Comparison of ENCODE assay signal across 24 mouse cellular contexts in the genomic region with DNA sequence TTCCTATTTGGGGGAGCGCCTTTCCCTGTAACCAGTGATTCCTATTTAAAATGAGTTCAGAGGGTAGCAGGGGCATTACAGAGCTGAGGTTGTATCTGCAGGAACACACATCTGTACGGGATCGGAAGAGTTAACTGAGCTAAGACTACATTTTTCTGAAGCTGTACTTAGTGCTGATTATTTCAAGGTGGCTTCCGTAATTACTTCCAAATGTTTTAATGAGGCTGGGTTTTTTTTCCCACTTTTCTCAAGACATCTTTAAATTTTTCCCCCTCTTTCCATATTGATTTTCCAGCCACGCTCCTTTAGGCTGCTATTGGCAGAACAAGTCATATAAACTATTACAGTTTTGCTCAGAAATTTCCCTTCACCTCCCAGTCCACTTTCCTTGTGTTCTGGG.
"Had no signal": no experiment of that assay in that cellular context is flagged by ENCODE, and none has a peak within 500 bp of the region (broad histone marks: within the 10 kb centered on the region; RNA-seq: fewer than 3 reads in every experiment).

No protein-coding gene starts in this region.

- ATAC-seq: liver, embryonic 12.5 days; midbrain, embryonic 13.5 days; midbrain, embryonic 16.5 days had no signal

- H3K36me3 ChIP-seq: kidney, embryonic 15.5 days; limb, embryonic 12.5 days; liver, embryonic 12.5 days; liver, embryonic 15.5 days; lung, embryonic 15.5 days; midbrain, embryonic 10.5 days; midbrain, embryonic 13.5 days; neural tube, embryonic 13.5 days; stomach, embryonic 15.5 days had no signal

- H3K4me2 ChIP-seq: kidney, embryonic 15.5 days; limb, embryonic 12.5 days; liver, embryonic 12.5 days; liver, embryonic 15.5 days; lung, embryonic 15.5 days; midbrain, embryonic 13.5 days; neural tube, embryonic 13.5 days; stomach, embryonic 15.5 days had no signal

- H3K4me1 ChIP-seq: kidney, embryonic 15.5 days; liver, embryonic 12.5 days; liver, embryonic 15.5 days; megakaryocyte, embryonic 14.5 days; midbrain, embryonic 10.5 days; midbrain, embryonic 13.5 days; neural tube, embryonic 13.5 days; stomach, embryonic 15.5 days had no signal

- H3K9ac ChIP-seq: kidney, embryonic 15.5 days; limb, embryonic 12.5 days; liver, embryonic 12.5 days; liver, embryonic 15.5 days; lung, embryonic 15.5 days; midbrain, embryonic 13.5 days; neural tube, embryonic 13.5 days; stomach, embryonic 15.5 days had no signal

- DNase-seq: kidney, postnatal 10 days; kidney, postnatal 36 days; layer of hippocampus, postnatal 36 days; liver; lung, adult 18-20 months; lung, postnatal 10 days; lung, postnatal 36 days; retina, postnatal 1 day; right cerebral cortex, postnatal 25 days; spleen, adult 18-20 months; thymus, postnatal 25 days had no signal

- H3K27me3 ChIP-seq: kidney, embryonic 15.5 days; limb, embryonic 12.5 days; liver, embryonic 12.5 days; liver, embryonic 15.5 days; lung, embryonic 15.5 days; megakaryocyte, embryonic 14.5 days; midbrain, embryonic 13.5 days; neural tube, embryonic 13.5 days; stomach, embryonic 15.5 days had no signal

- H3K9me3 ChIP-seq: kidney, embryonic 15.5 days; limb, embryonic 12.5 days; liver, embryonic 12.5 days; liver, embryonic 15.5 days; lung, embryonic 15.5 days; megakaryocyte, embryonic 14.5 days; midbrain, embryonic 10.5 days; midbrain, embryonic 13.5 days; neural tube, embryonic 13.5 days; stomach, embryonic 15.5 days had no signal

- H3K4me3 ChIP-seq: kidney, embryonic 15.5 days; left cerebral cortex, adult 2 months; limb, embryonic 12.5 days; liver, embryonic 12.5 days; liver, embryonic 15.5 days; lung, embryonic 15.5 days; megakaryocyte, embryonic 14.5 days; midbrain, embryonic 10.5 days; midbrain, embryonic 13.5 days; myocyte; neural tube, embryonic 13.5 days; stomach, embryonic 15.5 days had no signal

- H3K27ac ChIP-seq: kidney, embryonic 15.5 days; left cerebral cortex, adult 2 months; liver, embryonic 12.5 days; liver, embryonic 15.5 days; lung, embryonic 15.5 days; midbrain, embryonic 10.5 days; midbrain, embryonic 13.5 days; neural tube, embryonic 13.5 days; stomach, embryonic 15.5 days had no signal
